Mouse (Mus musculus): ENCODE measurements around the gene Ctf2. TPM values are rescaled to one million over a fixed set of nuclear protein-coding genes. Genes with fewer than 3 reads are reported as not detected.
"Not testable (repeated sequence)": the region's sequence is repeated elsewhere in the genome, so short reads cannot be mapped to it uniquely, and the experiment has no call there.

Gene Ctf2
- 0.25 TPM in 1 of 2 replicates, not detected in the other for polyA plus RNA-seq (2014; fragmentation: Nextera tagmentation; extraction: Ambion mirVana)

- not testable (repeated sequence) for H3K27me3 ChIP-seq (ENCODE audit: control insufficient read depth, insufficient read depth, low read length); DNase-seq (ENCODE audit: low spot score); H3K27ac ChIP-seq; ATAC-seq (ENCODE audit: low FRiP score); H3K9ac ChIP-seq; H3K4me1 ChIP-seq (replicated peaks; ENCODE audit: control insufficient read depth, insufficient read depth, low read length); H3K4me2 ChIP-seq (replicated peaks); H3K9me3 ChIP-seq (ENCODE audit: control insufficient read depth, low read length); H3K4me3 ChIP-seq (replicated peaks; ENCODE audit: low read length); H3K36me3 ChIP-seq (replicated peaks; ENCODE audit: control insufficient read depth, insufficient read depth)
- WGBS: no CpG with 5 or more reads among the region's 5 CpGs
Observed at GRCm38 (mm10) chr7:127732066-127732465, at the start of gene Ctf2. TSS of gene Ctf2 (minus strand) at chr7:127732166.

GRCm38 (mm10) chr7:127778350-127778749, 46.4 kb upstream of the Ctf2 start:
- peak overlapping the region; percentile 79 for H3K4me3 ChIP-seq (replicated peaks; ENCODE audit: low read length)
- no peak overlapping the region for H3K27ac ChIP-seq
- no peak for ATAC-seq (ENCODE audit: low FRiP score)
- peaks cover 7% of the 10 kb centered on the region for H3K4me1 ChIP-seq (replicated peaks; ENCODE audit: control insufficient read depth, insufficient read depth, low read length)
- H3K9me3 ChIP-seq (ENCODE audit: control insufficient read depth, low read length): no peaks in the 10 kb centered on the region
- no peaks in the 10 kb centered on the region for H3K27me3 ChIP-seq (ENCODE audit: control insufficient read depth, insufficient read depth, low read length)
- 77% methylated on average over 4 of the region's 4 CpGs for WGBS
- DNase-seq (ENCODE audit: low spot score): no peak
- H3K4me2 ChIP-seq (replicated peaks): peak overlapping the region; percentile 84
- H3K36me3 ChIP-seq (replicated peaks; ENCODE audit: control insufficient read depth, insufficient read depth): peaks cover 47% of the 10 kb centered on the region
- peak overlapping the region; percentile 78 for H3K9ac ChIP-seq

GRCm38 (mm10) chr7:127777474-127778266, 45.7 kb upstream of the Ctf2 start:
- Histone ChIP-seq H3K4me3 (replicated peaks; ENCODE audit: low read length) (peak overlapping the region; percentile 79), H3K4me1 (replicated peaks; ENCODE audit: control insufficient read depth, insufficient read depth, low read length) (peaks cover 7% of the 10 kb centered on the region), H3K27me3 (ENCODE audit: control insufficient read depth, insufficient read depth, low read length) (no peaks in the 10 kb centered on the region), H3K36me3 (replicated peaks; ENCODE audit: control insufficient read depth, insufficient read depth) (peaks cover 41% of the 10 kb centered on the region), H3K9ac (peak overlapping the region; percentile 78), H3K27ac (peak overlapping the region; percentile 98), H3K9me3 (ENCODE audit: control insufficient read depth, low read length) (no peaks in the 10 kb centered on the region), H3K4me2 (replicated peaks) (peak overlapping the region; percentile 84)
- ATAC-seq (ENCODE audit: low FRiP score): peak; percentile 54; the same call in 1 of the 2 replicates
- WGBS: 5% methylated on average over 44 of the region's 66 CpGs
- peak; percentile 50 for DNase-seq (ENCODE audit: low spot score)

- Histone ChIP-seq H3K4me1 (replicated peaks; ENCODE audit: control insufficient read depth, insufficient read depth, low read length) (peaks cover 7% of the 10 kb centered on the region), H3K9me3 (ENCODE audit: control insufficient read depth, low read length) (no peaks in the 10 kb centered on the region), H3K9ac (peak overlapping the region; percentile 78), H3K36me3 (replicated peaks; ENCODE audit: control insufficient read depth, insufficient read depth) (peaks cover 34% of the 10 kb centered on the region), H3K4me2 (replicated peaks) (peak overlapping the region; percentile 60), H3K27ac (peak overlapping the region; percentile 98), H3K27me3 (ENCODE audit: control insufficient read depth, insufficient read depth, low read length) (no peaks in the 10 kb centered on the region), H3K4me3 (replicated peaks; ENCODE audit: low read length) (peak overlapping the region; percentile 79)
- ATAC-seq (ENCODE audit: low FRiP score) (peak; percentile 93), DNase-seq (ENCODE audit: low spot score) (peak; percentile 94)
- WGBS: under 1% methylated on average over 68 of the region's 70 CpGs
Observed at GRCm38 (mm10) chr7:127776878-127777473, 45.0 kb upstream of the Ctf2 start.

- ATAC-seq (ENCODE audit: low FRiP score): peak; percentile 65
- Histone ChIP-seq H3K9ac (peak within 1 kb of the TSS; percentile 78), H3K27me3 (ENCODE audit: control insufficient read depth, insufficient read depth, low read length) (no peaks in the 10 kb centered on the region), H3K4me1 (replicated peaks; ENCODE audit: control insufficient read depth, insufficient read depth, low read length) (peaks cover 7% of the 10 kb centered on the region), H3K4me3 (replicated peaks; ENCODE audit: low read length) (peak within 1 kb of the TSS; percentile 79), H3K9me3 (ENCODE audit: control insufficient read depth, low read length) (no peaks in the 10 kb centered on the region), H3K4me2 (replicated peaks) (peak within 1 kb of the TSS; percentile 84), H3K36me3 (replicated peaks; ENCODE audit: control insufficient read depth, insufficient read depth) (peaks cover 29% of the 10 kb centered on the region), H3K27ac (peak within 1 kb of the TSS; percentile 98)
- under 1% methylated on average over 23 of the region's 23 CpGs for whole genome bisulfite sequencing
- peak; percentile 90 for DNase-seq (ENCODE audit: low spot score)
Observed at GRCm38 (mm10) chr7:127776426-127776825, 44.5 kb upstream of the Ctf2 start, which contains the start of gene Setd1a. TSS of gene Setd1a (plus strand) at chr7:127776670.

- not testable (repeated sequence) for H3K4me1 ChIP-seq (replicated peaks; ENCODE audit: control insufficient read depth, insufficient read depth, low read length); H3K9me3 ChIP-seq (ENCODE audit: control insufficient read depth, low read length); DNase-seq (ENCODE audit: low spot score); ATAC-seq (ENCODE audit: low FRiP score); H3K27me3 ChIP-seq (ENCODE audit: control insufficient read depth, insufficient read depth, low read length)
- peaks cover 23% of the 10 kb centered on the region for H3K36me3 ChIP-seq (replicated peaks; ENCODE audit: control insufficient read depth, insufficient read depth)
- peak overlapping the region; percentile 98 for H3K27ac ChIP-seq
- peak overlapping the region; percentile 79 for H3K4me3 ChIP-seq (replicated peaks; ENCODE audit: low read length)
- peak overlapping the region; percentile 60 for H3K4me2 ChIP-seq (replicated peaks)
- 71% methylated on average over 7 of the region's 7 CpGs for WGBS
- peak overlapping the region; percentile 78 for H3K9ac ChIP-seq
Observed at GRCm38 (mm10) chr7:127775837-127776236, 43.9 kb upstream of the Ctf2 start.

GRCm38 (mm10) chr7:127773664-127774384, 41.9 kb upstream of the Ctf2 start:
- H3K9me3 ChIP-seq (ENCODE audit: control insufficient read depth, low read length): no peaks in the 10 kb centered on the region
- WGBS: 39% methylated on average over 9 of the region's 9 CpGs
- H3K4me1 ChIP-seq (replicated peaks; ENCODE audit: control insufficient read depth, insufficient read depth, low read length): peaks cover 26% of the 10 kb centered on the region
- no peak overlapping the region for H3K27ac ChIP-seq
- H3K36me3 ChIP-seq (replicated peaks; ENCODE audit: control insufficient read depth, insufficient read depth): 0 out of 2 replicates have a peak, but pooled peaks cover 3% of the 10 kb centered on the region
- H3K9ac ChIP-seq: no peak overlapping the region
- DNase-seq (ENCODE audit: low spot score) (peak; percentile 55), ATAC-seq (ENCODE audit: low FRiP score) (no peak)
- no peak overlapping the region for H3K4me2 ChIP-seq (replicated peaks)
- no peaks in the 10 kb centered on the region for H3K27me3 ChIP-seq (ENCODE audit: control insufficient read depth, insufficient read depth, low read length)
- H3K4me3 ChIP-seq (replicated peaks; ENCODE audit: low read length): no peak overlapping the region

GRCm38 (mm10) chr7:127772557-127772956, 40.6 kb upstream of the Ctf2 start:
- H3K27me3 ChIP-seq (ENCODE audit: control insufficient read depth, insufficient read depth, low read length): no peaks in the 10 kb centered on the region
- no peak overlapping the region for H3K27ac ChIP-seq
- ATAC-seq (ENCODE audit: low FRiP score): no peak
- DNase-seq (ENCODE audit: low spot score): no peak
- peaks cover 7% of the 10 kb centered on the region for H3K36me3 ChIP-seq (replicated peaks; ENCODE audit: control insufficient read depth, insufficient read depth)
- no peaks in the 10 kb centered on the region for H3K9me3 ChIP-seq (ENCODE audit: control insufficient read depth, low read length)
- WGBS: 100% methylated on average over 1 of the region's 1 CpGs
- no peak overlapping the region for H3K9ac ChIP-seq
- no peak overlapping the region for H3K4me3 ChIP-seq (replicated peaks; ENCODE audit: low read length)
- peaks cover 18% of the 10 kb centered on the region; the same call in 1 of the 2 replicates for H3K4me1 ChIP-seq (replicated peaks; ENCODE audit: control insufficient read depth, insufficient read depth, low read length)
- H3K4me2 ChIP-seq (replicated peaks): no peak overlapping the region

- ATAC-seq (ENCODE audit: low FRiP score) (no peak), DNase-seq (ENCODE audit: low spot score) (no peak)
- peaks cover 12% of the 10 kb centered on the region for H3K36me3 ChIP-seq (replicated peaks; ENCODE audit: control insufficient read depth, insufficient read depth)
- H3K9me3 ChIP-seq (ENCODE audit: control insufficient read depth, low read length): no peaks in the 10 kb centered on the region
- no peak overlapping the region for H3K27ac ChIP-seq
- H3K4me3 ChIP-seq (replicated peaks; ENCODE audit: low read length): no peak overlapping the region
- H3K27me3 ChIP-seq (ENCODE audit: control insufficient read depth, insufficient read depth, low read length): no peaks in the 10 kb centered on the region
- H3K4me2 ChIP-seq (replicated peaks): no peak overlapping the region
- no peak overlapping the region for H3K9ac ChIP-seq
- 84% methylated on average over 3 of the region's 3 CpGs for WGBS
- H3K4me1 ChIP-seq (replicated peaks; ENCODE audit: control insufficient read depth, insufficient read depth, low read length): peaks cover 18% of the 10 kb centered on the region; the same call in 1 of the 2 replicates
Observed at GRCm38 (mm10) chr7:127772080-127772479, 40.1 kb upstream of the Ctf2 start.
